Mouse (Mus musculus) heart, adult 2 months (tissue): ENCODE data around the gene Rmnd5a. TPM values are rescaled to one million over a fixed set of nuclear protein-coding genes. Genes with fewer than 3 reads are reported as not detected.

Experiments
- DNase-seq, 2 experiments: peaks; one replicate each; pipeline ENCODE4 v3.0.0; 2021
- H3K27ac ChIP-seq: fragments of 200-600 bp; 2 replicates; pipeline ENCODE4 v1.8.1; 2022
- H3K27me3 ChIP-seq: fragments of 200-500 bp; 2 replicates; pipeline ENCODE4 v1.6.1; 2012; ENCODE audit warnings: mild to moderate bottlenecking, low read length, inconsistent platforms, mixed read lengths; ENCODE audit not compliant: control insufficient read depth, insufficient read depth
- H3K36me3 ChIP-seq: fragments of 200-500 bp; 2 replicates; pipeline ENCODE4 v1.6.1; 2012; ENCODE audit warnings: low read length, inconsistent platforms; ENCODE audit not compliant: control insufficient read depth, insufficient read depth
- H3K4me1 ChIP-seq: fragments of 200-500 bp; 2 replicates; pipeline ENCODE4 v1.6.1; 2011; ENCODE audit warnings: low read length; ENCODE audit not compliant: control insufficient read depth, insufficient read depth
- H3K4me3 ChIP-seq: fragments of 200-600 bp; 2 replicates; pipeline ENCODE4 v1.8.1; 2022
- H3K79me2 ChIP-seq: fragments of 200-500 bp; replicated peaks from 2 replicates; pipeline ENCODE4 v1.6.1; 2012; ENCODE audit warnings: mild to moderate bottlenecking, inconsistent platforms, low read length, moderate library complexity, mixed read lengths; ENCODE audit not compliant: control insufficient read depth, insufficient read depth
- H3K9ac ChIP-seq: fragments of 200-500 bp; 2 replicates; pipeline ENCODE4 v1.6.1; 2012; ENCODE audit warnings: low read depth, mild to moderate bottlenecking, control low read depth, inconsistent platforms, low read length, mixed read lengths
- CTCF ChIP-seq: fragments of 200-600 bp; IDR thresholded peaks from 2 replicates; pipeline ENCODE4 v1.8.1; 2022; ENCODE audit warnings: antibody characterized with exemption, mild to moderate bottlenecking, moderate library complexity
- EP300 ChIP-seq: fragments of 200-500 bp; IDR thresholded peaks from 2 replicates; pipeline ENCODE4 v1.6.1; 2011; ENCODE audit warnings: low read depth, low read length, control low read depth; ENCODE audit not compliant: insufficient read depth
- POLR2A ChIP-seq: fragments of 200-500 bp; IDR thresholded peaks from 2 replicates; pipeline ENCODE4 v1.6.1; 2011; ENCODE audit warnings: mild to moderate bottlenecking, low read depth, low read length, control low read depth; ENCODE audit not compliant: insufficient read depth
- WGBS: fragments of 180-500 bp; shearing (Covaris S2); methylation state at CpG from one replicate; pipeline ENCODE4 v1.1.7; 2018; 5-methylcytosine and 5-hydroxymethylcytosine counted together
- intact Hi-C: fragments of 180-260 bp; cut with DNase I; formaldehyde crosslinking; loops from one replicate; pipeline ENCODE4 v1.15.1; 2025
- polyA plus RNA-seq: library from polyadenylated mRNA; depleted of rRNA; stranded (reverse); fragments of >200 nt; gene quantifications from 2 replicates; pipeline ENCODE4 v1.2.3, GENCODE M21; 2012
- total RNA-seq, 2 experiments: library from RNA; stranded (reverse); gene quantifications; 2 replicates each; pipeline ENCODE4 v1.2.3; 2021

Gene Rmnd5a
- total and polyA plus RNA-seq, 3 experiments: 28.2 to 78.1 (median 67.6) TPM

- TF ChIP-seq EP300: no peak
- no peak for TF ChIP-seq POLR2A
- TF ChIP-seq CTCF: no peak
- intact Hi-C loops: loop anchor here (5.0 kb wide), 2 partner anchors 104 to 154 kb away; no protein-coding TSS in a partner anchor
- no peak overlapping the region for H3K4me3 ChIP-seq
- no peak overlapping the region for H3K9ac ChIP-seq
- H3K4me1 ChIP-seq: no peaks in the 10 kb centered on the region; the same call in 1 of the 2 replicates
- 97% methylated on average over 6 of the region's 6 CpGs for WGBS
- no peak overlapping the region for H3K27ac ChIP-seq
- H3K36me3 ChIP-seq: peaks cover 8% of the 10 kb centered on the region
- no peaks in the 10 kb centered on the region for H3K79me2 ChIP-seq
- no peak for DNase-seq
- H3K27me3 ChIP-seq: no peaks in the 10 kb centered on the region
These were observed 43.7 kb downstream of the Rmnd5a start for GRCm38 (mm10) chr6:71396761-71397160.

- WGBS: 98% methylated on average over 1 of the region's 1 CpGs
- H3K9ac ChIP-seq: no peak overlapping the region
- H3K27ac ChIP-seq: no peak overlapping the region
- no peaks in the 10 kb centered on the region; the same call in 1 of the 2 replicates for H3K4me1 ChIP-seq
- H3K36me3 ChIP-seq: peaks cover 8% of the 10 kb centered on the region
- H3K4me3 ChIP-seq: no peak overlapping the region
- intact Hi-C loops: loop anchor here (5.0 kb wide), 2 partner anchors 104 to 154 kb away; no protein-coding TSS in a partner anchor
- H3K79me2 ChIP-seq: no peaks in the 10 kb centered on the region
- no peak for DNase-seq
- no peaks in the 10 kb centered on the region for H3K27me3 ChIP-seq
- TF ChIP-seq EP300 (no peak), POLR2A (no peak), CTCF (no peak)
These were observed 44.4 kb downstream of the Rmnd5a start for GRCm38 (mm10) chr6:71396016-71396415.

DNA sequence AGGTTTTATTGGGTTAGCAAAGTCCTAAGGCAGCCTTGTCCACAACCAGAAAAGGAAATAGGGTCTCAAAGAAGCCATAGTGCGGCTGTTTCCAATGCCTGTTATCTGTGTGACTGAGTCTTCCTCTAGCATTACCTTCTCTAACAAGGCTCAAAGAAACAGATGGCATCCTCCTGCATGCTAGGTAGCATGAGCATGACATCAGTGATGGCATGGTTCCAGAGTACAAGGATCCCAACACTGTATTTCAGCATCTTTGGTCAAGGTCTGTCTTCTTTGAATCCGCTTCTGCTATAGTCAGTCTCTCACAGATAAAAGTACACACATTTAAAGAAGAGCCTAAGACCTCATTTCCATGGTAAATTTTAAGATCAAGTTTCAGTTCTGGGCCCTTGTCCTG lies 49.9 kb downstream of the Rmnd5a start:
- intact Hi-C loops: no loop called here
- peaks cover 8% of the 10 kb centered on the region for H3K36me3 ChIP-seq
- WGBS: 92% methylated on average over 2 of the region's 2 CpGs

GRCm38 (mm10) chr6:71381654-71382053 lies 58.8 kb downstream of the Rmnd5a start:
- H3K36me3 ChIP-seq: no peaks in the 10 kb centered on the region
- H3K27ac ChIP-seq: no peak overlapping the region
- intact Hi-C loops: no loop called here
- H3K9ac ChIP-seq: no peak overlapping the region
- TF ChIP-seq CTCF: no peak
- no peak for TF ChIP-seq POLR2A
- no peak for TF ChIP-seq EP300
- H3K4me3 ChIP-seq: no peak overlapping the region
- DNase-seq: no peak
- no peaks in the 10 kb centered on the region for H3K79me2 ChIP-seq
- no peaks in the 10 kb centered on the region for H3K4me1 ChIP-seq
- 92% methylated on average over 5 of the region's 5 CpGs for WGBS
- H3K27me3 ChIP-seq: no peaks in the 10 kb centered on the region

More for the DNA sequence above, 49.9 kb downstream of the Rmnd5a start:
- H3K4me3 ChIP-seq: no peak overlapping the region
- H3K27me3 ChIP-seq: no peaks in the 10 kb centered on the region
- no peak for DNase-seq
- H3K79me2 ChIP-seq: no peaks in the 10 kb centered on the region
- TF ChIP-seq POLR2A (no peak), CTCF (no peak), EP300 (no peak)
- no peak overlapping the region for H3K9ac ChIP-seq
- no peak overlapping the region for H3K27ac ChIP-seq
- H3K4me1 ChIP-seq: no peaks in the 10 kb centered on the region; the same call in 1 of the 2 replicates

GRCm38 (mm10) chr6:71376711-71377110 lies 63.7 kb downstream of the Rmnd5a start:
- no peak overlapping the region for H3K27ac ChIP-seq
- H3K36me3 ChIP-seq: no peaks in the 10 kb centered on the region
- no peak overlapping the region for H3K4me3 ChIP-seq
- TF ChIP-seq CTCF: no peak
- TF ChIP-seq EP300: no peak
- TF ChIP-seq POLR2A: no peak
- intact Hi-C loops: no loop called here
- no peak for DNase-seq
- WGBS: 96% methylated on average over 13 of the region's 13 CpGs
- no peaks in the 10 kb centered on the region for H3K4me1 ChIP-seq
- H3K9ac ChIP-seq: no peak overlapping the region
- H3K79me2 ChIP-seq: no peaks in the 10 kb centered on the region
- H3K27me3 ChIP-seq: no peaks in the 10 kb centered on the region

DNA sequence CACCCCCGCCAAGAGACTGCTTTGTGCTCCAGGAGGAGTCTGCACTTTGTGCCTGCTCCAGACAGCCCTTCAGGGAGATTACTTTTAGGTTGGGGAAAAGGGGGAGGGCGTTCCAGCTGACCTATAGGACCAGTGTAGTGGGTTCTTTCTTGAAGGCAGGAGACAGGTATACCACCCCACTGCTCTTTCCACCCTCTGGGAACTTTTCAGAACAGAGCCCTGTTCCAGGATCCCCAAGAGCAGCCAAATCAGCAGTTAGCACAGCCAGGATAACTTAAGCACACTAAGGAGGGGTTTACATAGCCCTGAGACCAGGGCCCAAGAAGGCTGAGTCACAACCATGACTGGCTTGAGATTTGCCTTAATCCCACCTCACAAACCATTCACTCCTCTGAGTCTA lies 65.5 kb downstream of the Rmnd5a start:
- Histone ChIP-seq H3K4me1 (no peaks in the 10 kb centered on the region), H3K4me3 (no peak overlapping the region), H3K36me3 (no peaks in the 10 kb centered on the region), H3K9ac (no peak overlapping the region), H3K79me2 (no peaks in the 10 kb centered on the region), H3K27me3 (no peaks in the 10 kb centered on the region), H3K27ac (no peak overlapping the region)
- no peak for TF ChIP-seq EP300
- no peak for TF ChIP-seq CTCF
- no peak for TF ChIP-seq POLR2A
- no peak for DNase-seq
- intact Hi-C loops: no loop called here
- 82% methylated on average over 2 of the region's 2 CpGs for WGBS
